Mouse (Mus musculus): ENCODE measurements around the gene Gba.
"Not testable (repeated sequence)": the region's sequence is repeated elsewhere in the genome, so short reads cannot be mapped to it uniquely, and the experiment has no call there.

Gba gene

GRCm38 (mm10) chr3:89216407-89216806, 13.7 kb downstream of the Gba start:
- DNase-seq, result not testable (repeated sequence)

- DNase-seq, result peak; percentile 74 to 83
These were observed 15.5 kb downstream of the Gba start for GRCm38 (mm10) chr3:89218271-89218670.

- DNase-seq, result no peak
These were observed 16.8 kb downstream of the Gba start for GRCm38 (mm10) chr3:89219546-89219945.

GRCm38 (mm10) chr3:89221167-89221566, 18.4 kb downstream of the Gba start:
- DNase-seq, result no peak

- DNase-seq, result no peak
These were observed 22.1 kb downstream of the Gba start for GRCm38 (mm10) chr3:89224796-89225195.

GRCm38 (mm10) chr3:89225321-89225815, 22.6 kb downstream of the Gba start:
- no peak for DNase-seq

GRCm38 (mm10) chr3:89225918-89226317, 23.2 kb downstream of the Gba start:
- no peak for DNase-seq

- DNase-seq, result no peak
These were observed 23.6 kb downstream of the Gba start for GRCm38 (mm10) chr3:89226361-89226760.

GRCm38 (mm10) chr3:89226900-89227299, 24.2 kb downstream of the Gba start, which contains the start of gene Mtx1:
TSS of gene Mtx1 (minus strand) at chr3:89227088.
- no peak for DNase-seq

- peak; percentile 94 to 96 for DNase-seq
These were observed 24.8 kb downstream of the Gba start for GRCm38 (mm10) chr3:89227307-89228179.

- DNase-seq, result peak; percentile 91 to 93
These were observed 25.4 kb downstream of the Gba start for GRCm38 (mm10) chr3:89228180-89228549.

- peak; percentile 74 to 77 for DNase-seq
These were observed 26.1 kb downstream of the Gba start, which contains the start of gene Muc1 for GRCm38 (mm10) chr3:89228836-89229235. TSS of gene Muc1 (plus strand) at chr3:89229057.

GRCm38 (mm10) chr3:89229276-89229675, 26.5 kb downstream of the Gba start:
- no peak for DNase-seq

- no peak for DNase-seq
These were observed 27.8 kb downstream of the Gba start for GRCm38 (mm10) chr3:89230561-89230960.

GRCm38 (mm10) chr3:89231345-89231744, 28.6 kb downstream of the Gba start:
- DNase-seq, result no peak

GRCm38 (mm10) chr3:89231772-89232275, 29.1 kb downstream of the Gba start:
- no peak for DNase-seq

GRCm38 (mm10) chr3:89232614-89233013, 29.9 kb downstream of the Gba start:
- DNase-seq, result no peak

GRCm38 (mm10) chr3:89233562-89234110, 30.9 kb downstream of the Gba start:
- DNase-seq, result peak; percentile 73 to 82

- DNase-seq, result no peak
These were observed 33.8 kb downstream of the Gba start for GRCm38 (mm10) chr3:89236516-89236915.

GRCm38 (mm10) chr3:89237682-89238081, 35.0 kb downstream of the Gba start:
- DNase-seq, result peak in 1 of 2 experiments; percentile 41

- DNase-seq, result peak in 1 of 2 experiments; percentile 31
These were observed 35.8 kb downstream of the Gba start for GRCm38 (mm10) chr3:89238494-89238893.

- DNase-seq, result peak; percentile 70 to 77
These were observed 39.7 kb downstream of the Gba start for GRCm38 (mm10) chr3:89242331-89242895.

- peak; percentile 82 to 86 for DNase-seq
These were observed 40.9 kb downstream of the Gba start for GRCm38 (mm10) chr3:89243609-89244008.
